Mouse (Mus musculus) lung, adult 18-20 months (tissue): ENCODE results near the gene Calb2.
A peak's percentile ranks its signal among the peaks of the same experiment; 100 is the strongest.

ENCODE experiments used
- DNase-seq, 2 experiments: peaks; one replicate each; pipeline ENCODE4 v3.0.0; 2022; ENCODE audit warnings: mixed read lengths in 2 of 2

Gene Calb2

GRCm38 (mm10) chr8:110102653-110103052 is 65.4 kb downstream of the Calb2 start, which contains the start of gene Gm17720:
Gene Gm17720 (minus strand): TSS chr8:110102753.
- DNase-seq = no peak

DNA sequence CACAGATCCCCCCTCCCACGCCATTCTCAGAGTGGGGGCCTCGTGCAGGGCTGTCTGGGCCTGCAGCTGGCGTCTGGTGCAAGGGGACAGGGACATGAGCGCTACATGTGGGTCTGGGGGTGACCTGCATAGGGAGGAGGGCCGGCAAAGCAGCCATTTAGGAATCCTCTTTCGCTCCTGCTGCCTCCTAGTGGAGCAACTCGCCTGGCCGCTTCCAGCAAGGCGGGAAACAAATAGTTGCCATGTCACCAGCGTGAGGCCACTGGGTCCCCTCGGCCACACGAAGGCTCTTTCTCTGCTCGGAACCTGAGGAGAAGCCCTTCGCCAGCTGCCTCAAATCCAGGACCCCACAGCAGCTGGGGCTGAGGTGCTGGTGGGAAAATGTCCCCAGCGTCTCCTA is 66.3 kb downstream of the Calb2 start:
- no peak for DNase-seq

- DNase-seq = no peak
These were observed 67.1 kb downstream of the Calb2 start, which contains the start of gene Gm21964 for GRCm38 (mm10) chr8:110100907-110101306. Gene Gm21964 (plus strand): TSS chr8:110101207.

DNA sequence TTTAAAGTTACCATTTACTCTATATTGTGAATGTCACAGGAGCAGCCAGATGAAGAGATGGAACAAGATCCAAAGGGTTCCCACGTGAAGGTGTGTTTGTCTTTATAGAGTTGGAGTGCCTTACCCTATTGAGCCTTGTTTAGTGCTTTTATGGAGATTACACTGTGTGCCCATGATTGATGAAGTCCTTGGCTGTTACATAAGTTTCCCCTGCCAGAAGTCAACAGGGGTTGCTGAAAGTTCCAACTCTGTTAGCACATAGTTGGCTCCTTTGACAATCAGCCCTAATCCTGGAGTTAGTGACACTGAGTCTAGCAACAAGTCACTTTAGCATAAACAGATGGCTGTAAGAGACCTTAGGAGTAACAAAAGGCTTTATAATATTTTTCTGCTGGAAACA is 76.1 kb downstream of the Calb2 start:
- peak in 1 of 2 experiments; percentile 10 for DNase-seq
